ENCODE assay signal across 7 mouse cellular contexts in the genomic region with DNA sequence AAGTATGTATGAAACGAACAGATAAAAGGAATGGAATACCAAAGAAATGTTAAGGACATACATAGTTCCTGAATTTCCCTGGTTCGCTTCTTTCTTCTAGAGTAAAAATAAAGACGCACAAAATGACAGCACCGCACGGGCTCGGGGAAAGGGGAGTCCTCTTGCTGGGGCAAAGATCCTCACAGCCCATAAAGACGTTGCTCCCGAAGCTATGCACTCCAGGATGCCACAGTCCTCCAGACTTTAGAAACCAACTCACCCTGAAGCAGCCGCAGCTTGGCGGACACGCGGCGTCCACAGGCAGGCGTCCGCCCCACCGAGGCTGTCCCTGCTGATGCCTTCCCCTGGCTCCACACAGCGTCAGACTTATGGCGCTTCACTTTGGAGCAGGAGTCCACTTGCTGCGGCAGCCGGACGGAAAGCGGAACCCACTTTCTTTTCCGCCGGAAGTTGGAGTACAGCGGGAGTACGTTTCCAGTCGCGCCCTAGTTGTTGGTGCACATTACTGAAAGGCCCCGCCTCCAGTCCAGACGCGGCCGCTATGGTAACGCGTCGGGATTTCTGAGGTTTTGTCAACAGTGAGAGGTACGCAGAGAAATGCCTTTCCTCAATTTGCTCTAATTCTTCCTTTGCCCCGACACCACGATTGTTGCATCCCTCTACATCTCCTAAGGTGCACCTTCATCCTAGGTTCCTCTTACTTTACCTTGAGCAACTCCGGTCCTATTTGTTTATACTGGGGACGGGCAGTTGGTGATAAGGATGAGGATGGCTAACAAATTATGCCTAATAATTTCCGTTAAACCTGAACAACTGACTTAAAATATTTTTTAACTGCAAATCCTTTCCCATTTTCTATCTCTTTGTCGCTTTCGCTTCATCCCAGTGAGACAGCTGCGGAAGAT. TPM values are rescaled to one million over a fixed set of nuclear protein-coding genes. Genes with fewer than 3 reads are reported as not detected.
DNase-seq lines count a peak whose midpoint lies in the region; ATAC-seq lines count a peak whose summit lies in the region.

A gene (minus strand): TSS at position 715 of the 905 bp plus-strand sequence.

- peak within 1 kb of the TSS; percentile 72; the same call in 1 of the 2 replicates for H3K27ac ChIP-seq in embryonic facial prominence, embryonic 12.5 days
- H3K27ac ChIP-seq in limb, embryonic 11.5 days (replicated peaks; ENCODE audit: low read depth, low read length), result no peak within 1 kb of the TSS
- H3K27ac ChIP-seq in midbrain, embryonic 14.5 days (replicated peaks; ENCODE audit: low read depth, low read length), result peak within 1 kb of the TSS; percentile 70; the same call in 1 of the 2 replicates

- H3K4me3 ChIP-seq in embryonic facial prominence, embryonic 12.5 days, result peak within 1 kb of the TSS; percentile 76
- peak within 1 kb of the TSS; percentile 63 for H3K4me3 ChIP-seq in limb, embryonic 11.5 days (ENCODE audit: low read depth, low read length)
- H3K4me3 ChIP-seq in midbrain, embryonic 14.5 days (replicated peaks; ENCODE audit: low read depth, low read length), result peak within 1 kb of the TSS; percentile 78

- peak; percentile 96 for ATAC-seq in embryonic facial prominence, embryonic 12.5 days (ENCODE audit: insufficient number of reproducible peaks, insufficient read depth, low FRiP score, low TSS enrichment)
- ATAC-seq in limb, embryonic 11.5 days (ENCODE audit: insufficient number of reproducible peaks, low FRiP score, low TSS enrichment, low read depth), result peak; percentile 95
- peak; percentile 97 for ATAC-seq in midbrain, embryonic 14.5 days (ENCODE audit: low FRiP score, low TSS enrichment)

- no peaks in the 10 kb centered on the region for H3K4me1 ChIP-seq in embryonic facial prominence, embryonic 12.5 days
- no peaks in the 10 kb centered on the region for H3K4me1 ChIP-seq in limb, embryonic 11.5 days (ENCODE audit: control insufficient read depth, insufficient read depth, low read length)
- H3K4me1 ChIP-seq in midbrain, embryonic 14.5 days (ENCODE audit: control insufficient read depth, insufficient read depth, low read length), result peaks cover 3% of the 10 kb centered on the region; the same call in 1 of the 2 replicates

- H3K9ac ChIP-seq in embryonic facial prominence, embryonic 12.5 days, result peak within 1 kb of the TSS; percentile 75
- H3K9ac ChIP-seq in limb, embryonic 11.5 days (ENCODE audit: low read length), result peak within 1 kb of the TSS; percentile 77
- peak within 1 kb of the TSS; percentile 85 for H3K9ac ChIP-seq in midbrain, embryonic 14.5 days (replicated peaks; ENCODE audit: low read length)

- DNase-seq in adrenal gland, postnatal 25 days, result peak; percentile 84
- DNase-seq in heart, adult 11 months, result peak; percentile 98
- peak; percentile 93 for DNase-seq in kidney, adult 18-20 months
- peak; percentile 95 for DNase-seq in limb, embryonic 11.5 days (ENCODE audit: low spot score)
- peak; percentile 96 for DNase-seq in midbrain, embryonic 14.5 days
- peak; percentile 63 to 77 for DNase-seq in spleen, adult 18-20 months

- H3K4me2 ChIP-seq in embryonic facial prominence, embryonic 12.5 days (replicated peaks), result peak within 1 kb of the TSS; percentile 63
- H3K4me2 ChIP-seq in limb, embryonic 11.5 days (ENCODE audit: low read depth, severe bottlenecking), result peak within 1 kb of the TSS; percentile 55
- peak within 1 kb of the TSS; percentile 65 for H3K4me2 ChIP-seq in midbrain, embryonic 14.5 days (ENCODE audit: low read length)

- 2% methylated on average over 44 of the region's 44 CpGs for WGBS in embryonic facial prominence, embryonic 12.5 days
- 2% methylated on average over 44 of the region's 44 CpGs for WGBS in limb, embryonic 11.5 days
- 2% methylated on average over 44 of the region's 44 CpGs for WGBS in midbrain, embryonic 14.5 days

- H3K9me3 ChIP-seq in embryonic facial prominence, embryonic 12.5 days, result no peaks in the 10 kb centered on the region
- H3K9me3 ChIP-seq in limb, embryonic 11.5 days (ENCODE audit: control insufficient read depth, low read length), result no peaks in the 10 kb centered on the region
- H3K9me3 ChIP-seq in midbrain, embryonic 14.5 days (ENCODE audit: control insufficient read depth, low read length), result no peaks in the 10 kb centered on the region

- no peaks in the 10 kb centered on the region for H3K27me3 ChIP-seq in embryonic facial prominence, embryonic 12.5 days
- no peaks in the 10 kb centered on the region for H3K27me3 ChIP-seq in limb, embryonic 11.5 days (ENCODE audit: control insufficient read depth, insufficient read depth, low read length)
- no peaks in the 10 kb centered on the region for H3K27me3 ChIP-seq in midbrain, embryonic 14.5 days (ENCODE audit: control insufficient read depth, insufficient read depth, low read length)

- no peaks in the 10 kb centered on the region for H3K36me3 ChIP-seq in embryonic facial prominence, embryonic 12.5 days
- no peaks in the 10 kb centered on the region for H3K36me3 ChIP-seq in limb, embryonic 11.5 days (ENCODE audit: control insufficient read depth, insufficient read depth, low read length)
- H3K36me3 ChIP-seq in midbrain, embryonic 14.5 days (ENCODE audit: control insufficient read depth, insufficient read depth, low read length), result 0 out of 2 replicates have a peak, but pooled peaks cover 3% of the 10 kb centered on the region

RNA-seq across cellular contexts. Expression of the gene that starts here (rescaled TPM):
- 32.5 and 41.5 TPM in 2 replicates for total RNA-seq in adrenal gland, postnatal 25 days (2021)
- 50.6 and 51.1 TPM in 2 replicates for polyA plus RNA-seq in embryonic facial prominence, embryonic 12.5 days (2016; fragmentation: Nextera tagmentation; extraction: Ambion mirVana)
- 41.0 and 41.2 TPM in 2 replicates for polyA plus RNA-seq in limb, embryonic 11.5 days (2014; fragmentation: Nextera tagmentation; extraction: Ambion mirVana)
- 28.6 and 29.3 TPM in 2 replicates for polyA plus RNA-seq in midbrain, embryonic 14.5 days (2014; fragmentation: Nextera tagmentation; extraction: Ambion mirVana)
